Mouse (Mus musculus): ENCODE results near the gene Gm10160. TPM values are rescaled to one million over a fixed set of nuclear protein-coding genes. Genes with fewer than 3 reads are reported as not detected.

The Gm10160 gene
- polyA plus RNA-seq, 1 experiment from 2014 or later, result not detected

GRCm38 (mm10) chr7:81850171-81850570 is 5.4 kb downstream of the Gm10160 start:
- H3K27ac ChIP-seq (ENCODE audit: low read depth, low read length), result no peak overlapping the region
- no peak overlapping the region for H3K4me3 ChIP-seq (ENCODE audit: low read depth, low read length)
- WGBS, result 84% methylated on average over 6 of the region's 6 CpGs
- no peaks in the 10 kb centered on the region for H3K4me1 ChIP-seq (ENCODE audit: control insufficient read depth, insufficient read depth, low read length)
- no peaks in the 10 kb centered on the region for H3K9me3 ChIP-seq (ENCODE audit: control insufficient read depth, low read length)
- no peaks in the 10 kb centered on the region for H3K36me3 ChIP-seq (ENCODE audit: control insufficient read depth, insufficient read depth, low read length)
- H3K27me3 ChIP-seq (ENCODE audit: control insufficient read depth, insufficient read depth, low read length), result no peaks in the 10 kb centered on the region
- no peak for ATAC-seq (ENCODE audit: low read depth)
- no peak overlapping the region for H3K9ac ChIP-seq (replicated peaks; ENCODE audit: low read depth, low read length)
- H3K4me2 ChIP-seq (ENCODE audit: low read depth, low read length), result no peak overlapping the region

GRCm38 (mm10) chr7:81849633-81850032 is 6.0 kb downstream of the Gm10160 start:
- Histone ChIP-seq H3K36me3 (ENCODE audit: control insufficient read depth, insufficient read depth, low read length) (no peaks in the 10 kb centered on the region), H3K4me1 (ENCODE audit: control insufficient read depth, insufficient read depth, low read length) (no peaks in the 10 kb centered on the region), H3K4me3 (ENCODE audit: low read depth, low read length) (no peak overlapping the region), H3K27ac (ENCODE audit: low read depth, low read length) (no peak overlapping the region), H3K27me3 (ENCODE audit: control insufficient read depth, insufficient read depth, low read length) (no peaks in the 10 kb centered on the region), H3K9me3 (ENCODE audit: control insufficient read depth, low read length) (no peaks in the 10 kb centered on the region), H3K9ac (replicated peaks; ENCODE audit: low read depth, low read length) (no peak overlapping the region), H3K4me2 (ENCODE audit: low read depth, low read length) (no peak overlapping the region)
- WGBS, result 91% methylated on average over 7 of the region's 7 CpGs
- ATAC-seq (ENCODE audit: low read depth), result no peak

GRCm38 (mm10) chr7:81849214-81849613 is 6.4 kb downstream of the Gm10160 start:
- no peak for ATAC-seq (ENCODE audit: low read depth)
- WGBS, result 91% methylated on average over 5 of the region's 5 CpGs
- Histone ChIP-seq H3K9me3 (ENCODE audit: control insufficient read depth, low read length) (no peaks in the 10 kb centered on the region), H3K9ac (replicated peaks; ENCODE audit: low read depth, low read length) (no peak overlapping the region), H3K27ac (ENCODE audit: low read depth, low read length) (no peak overlapping the region), H3K36me3 (ENCODE audit: control insufficient read depth, insufficient read depth, low read length) (no peaks in the 10 kb centered on the region), H3K4me2 (ENCODE audit: low read depth, low read length) (no peak overlapping the region), H3K4me3 (ENCODE audit: low read depth, low read length) (no peak overlapping the region), H3K27me3 (ENCODE audit: control insufficient read depth, insufficient read depth, low read length) (no peaks in the 10 kb centered on the region), H3K4me1 (ENCODE audit: control insufficient read depth, insufficient read depth, low read length) (no peaks in the 10 kb centered on the region)

GRCm38 (mm10) chr7:81847777-81848176 is 7.8 kb downstream of the Gm10160 start:
- no peak for ATAC-seq (ENCODE audit: low read depth)

GRCm38 (mm10) chr7:81847010-81847409 is 8.6 kb downstream of the Gm10160 start:
- no peak; the same call in 1 of the 2 replicates for ATAC-seq (ENCODE audit: low read depth)
- no peak overlapping the region for H3K9ac ChIP-seq (replicated peaks; ENCODE audit: low read depth, low read length)
- H3K9me3 ChIP-seq (ENCODE audit: control insufficient read depth, low read length), result no peaks in the 10 kb centered on the region
- WGBS, result 45% methylated on average over 8 of the region's 8 CpGs
- no peaks in the 10 kb centered on the region for H3K27me3 ChIP-seq (ENCODE audit: control insufficient read depth, insufficient read depth, low read length)
- H3K4me2 ChIP-seq (ENCODE audit: low read depth, low read length), result no peak overlapping the region
- no peak overlapping the region for H3K4me3 ChIP-seq (ENCODE audit: low read depth, low read length)
- H3K4me1 ChIP-seq (ENCODE audit: control insufficient read depth, insufficient read depth, low read length), result no peaks in the 10 kb centered on the region
- no peaks in the 10 kb centered on the region for H3K36me3 ChIP-seq (ENCODE audit: control insufficient read depth, insufficient read depth, low read length)
- H3K27ac ChIP-seq (ENCODE audit: low read depth, low read length), result no peak overlapping the region

More at GRCm38 (mm10) chr7:81847777-81848176, 7.8 kb downstream of the Gm10160 start:
- Histone ChIP-seq H3K4me2 (ENCODE audit: low read depth, low read length) (no peak overlapping the region), H3K36me3 (ENCODE audit: control insufficient read depth, insufficient read depth, low read length) (no peaks in the 10 kb centered on the region), H3K4me3 (ENCODE audit: low read depth, low read length) (no peak overlapping the region), H3K27me3 (ENCODE audit: control insufficient read depth, insufficient read depth, low read length) (no peaks in the 10 kb centered on the region), H3K9me3 (ENCODE audit: control insufficient read depth, low read length) (no peaks in the 10 kb centered on the region), H3K27ac (ENCODE audit: low read depth, low read length) (no peak overlapping the region), H3K9ac (replicated peaks; ENCODE audit: low read depth, low read length) (no peak overlapping the region), H3K4me1 (ENCODE audit: control insufficient read depth, insufficient read depth, low read length) (no peaks in the 10 kb centered on the region)
- 22% methylated on average over 4 of the region's 4 CpGs for WGBS

GRCm38 (mm10) chr7:81846008-81846407 is 9.6 kb downstream of the Gm10160 start:
- Histone ChIP-seq H3K36me3 (ENCODE audit: control insufficient read depth, insufficient read depth, low read length) (no peaks in the 10 kb centered on the region), H3K4me1 (ENCODE audit: control insufficient read depth, insufficient read depth, low read length) (no peaks in the 10 kb centered on the region), H3K9ac (replicated peaks; ENCODE audit: low read depth, low read length) (no peak overlapping the region), H3K27ac (ENCODE audit: low read depth, low read length) (no peak overlapping the region), H3K4me2 (ENCODE audit: low read depth, low read length) (no peak overlapping the region), H3K27me3 (ENCODE audit: control insufficient read depth, insufficient read depth, low read length) (no peaks in the 10 kb centered on the region), H3K9me3 (ENCODE audit: control insufficient read depth, low read length) (no peaks in the 10 kb centered on the region), H3K4me3 (ENCODE audit: low read depth, low read length) (no peak overlapping the region)
- no peak for ATAC-seq (ENCODE audit: low read depth)
- WGBS, result 90% methylated on average over 8 of the region's 8 CpGs

- ATAC-seq (ENCODE audit: low read depth), result no peak
- H3K36me3 ChIP-seq (ENCODE audit: control insufficient read depth, insufficient read depth, low read length), result no peaks in the 10 kb centered on the region
- H3K4me2 ChIP-seq (ENCODE audit: low read depth, low read length), result no peak overlapping the region
- H3K27me3 ChIP-seq (ENCODE audit: control insufficient read depth, insufficient read depth, low read length), result no peaks in the 10 kb centered on the region
- H3K4me3 ChIP-seq (ENCODE audit: low read depth, low read length), result no peak overlapping the region
- no peaks in the 10 kb centered on the region for H3K4me1 ChIP-seq (ENCODE audit: control insufficient read depth, insufficient read depth, low read length)
- H3K27ac ChIP-seq (ENCODE audit: low read depth, low read length), result no peak overlapping the region
- WGBS, result 78% methylated on average over 3 of the region's 3 CpGs
- no peak overlapping the region for H3K9ac ChIP-seq (replicated peaks; ENCODE audit: low read depth, low read length)
- no peaks in the 10 kb centered on the region for H3K9me3 ChIP-seq (ENCODE audit: control insufficient read depth, low read length)
Measured at GRCm38 (mm10) chr7:81845313-81845712, 10.3 kb downstream of the Gm10160 start.

GRCm38 (mm10) chr7:81844801-81845200 is 10.8 kb downstream of the Gm10160 start:
- H3K4me2 ChIP-seq (ENCODE audit: low read depth, low read length), result no peak overlapping the region
- no peak overlapping the region for H3K9ac ChIP-seq (replicated peaks; ENCODE audit: low read depth, low read length)
- H3K9me3 ChIP-seq (ENCODE audit: control insufficient read depth, low read length), result no peaks in the 10 kb centered on the region
- no peak overlapping the region for H3K4me3 ChIP-seq (ENCODE audit: low read depth, low read length)
- WGBS, result 92% methylated on average over 11 of the region's 11 CpGs
- no peak for ATAC-seq (ENCODE audit: low read depth)
- no peak overlapping the region for H3K27ac ChIP-seq (ENCODE audit: low read depth, low read length)
- no peaks in the 10 kb centered on the region for H3K27me3 ChIP-seq (ENCODE audit: control insufficient read depth, insufficient read depth, low read length)
- H3K4me1 ChIP-seq (ENCODE audit: control insufficient read depth, insufficient read depth, low read length), result no peaks in the 10 kb centered on the region
- no peaks in the 10 kb centered on the region for H3K36me3 ChIP-seq (ENCODE audit: control insufficient read depth, insufficient read depth, low read length)

- H3K27me3 ChIP-seq (ENCODE audit: control insufficient read depth, insufficient read depth, low read length), result no peaks in the 10 kb centered on the region
- no peaks in the 10 kb centered on the region for H3K4me1 ChIP-seq (ENCODE audit: control insufficient read depth, insufficient read depth, low read length)
- 80% methylated on average over 8 of the region's 8 CpGs for WGBS
- no peaks in the 10 kb centered on the region for H3K36me3 ChIP-seq (ENCODE audit: control insufficient read depth, insufficient read depth, low read length)
- no peak overlapping the region for H3K9ac ChIP-seq (replicated peaks; ENCODE audit: low read depth, low read length)
- ATAC-seq (ENCODE audit: low read depth), result no peak
- no peaks in the 10 kb centered on the region for H3K9me3 ChIP-seq (ENCODE audit: control insufficient read depth, low read length)
- H3K4me3 ChIP-seq (ENCODE audit: low read depth, low read length), result no peak overlapping the region
- H3K4me2 ChIP-seq (ENCODE audit: low read depth, low read length), result no peak overlapping the region
- H3K27ac ChIP-seq (ENCODE audit: low read depth, low read length), result no peak overlapping the region
Measured at GRCm38 (mm10) chr7:81843903-81844302, 11.7 kb downstream of the Gm10160 start.

GRCm38 (mm10) chr7:81842998-81843397 is 12.6 kb downstream of the Gm10160 start:
- H3K9me3 ChIP-seq (ENCODE audit: control insufficient read depth, low read length), result no peaks in the 10 kb centered on the region
- 81% methylated on average over 1 of the region's 1 CpGs for WGBS
- no peaks in the 10 kb centered on the region for H3K4me1 ChIP-seq (ENCODE audit: control insufficient read depth, insufficient read depth, low read length)
- no peak overlapping the region for H3K4me2 ChIP-seq (ENCODE audit: low read depth, low read length)
- no peak overlapping the region for H3K27ac ChIP-seq (ENCODE audit: low read depth, low read length)
- no peak overlapping the region for H3K4me3 ChIP-seq (ENCODE audit: low read depth, low read length)
- no peak for ATAC-seq (ENCODE audit: low read depth)
- H3K36me3 ChIP-seq (ENCODE audit: control insufficient read depth, insufficient read depth, low read length), result no peaks in the 10 kb centered on the region
- H3K27me3 ChIP-seq (ENCODE audit: control insufficient read depth, insufficient read depth, low read length), result no peaks in the 10 kb centered on the region
- no peak overlapping the region for H3K9ac ChIP-seq (replicated peaks; ENCODE audit: low read depth, low read length)

Data from neural tube, embryonic 14.5 days (tissue).